Mouse (Mus musculus) embryonic facial prominence, embryonic 13.5 days (tissue): ENCODE data around the gene Usp49. TPM values are rescaled to one million over a fixed set of nuclear protein-coding genes. Genes with fewer than 3 reads are reported as not detected.

Source experiments
- ATAC-seq: fragments of 200-750 bp; cut with Nextera tagmentation; 2 replicates; pipeline ENCODE4 v1.8.0; 2017; ENCODE audit warnings: low read depth; ENCODE audit not compliant: insufficient number of reproducible peaks, insufficient read depth, low FRiP score, low TSS enrichment
- H3K27ac ChIP-seq: fragments of 300-500 bp; sonication (generic); 2 replicates; pipeline ENCODE4 v1.5.1; 2015; ENCODE audit warnings: moderate library complexity, mild to moderate bottlenecking, inconsistent platforms
- H3K27me3 ChIP-seq: fragments of 300-500 bp; sonication (generic); 2 replicates; pipeline ENCODE4 v1.6.1; 2015; ENCODE audit warnings: mild to moderate bottlenecking, inconsistent platforms
- H3K36me3 ChIP-seq: fragments of 300-500 bp; sonication (generic); 2 replicates; pipeline ENCODE4 v1.6.1; 2015; ENCODE audit warnings: mild to moderate bottlenecking, inconsistent platforms
- H3K4me1 ChIP-seq: fragments of 300-500 bp; sonication (generic); 2 replicates; pipeline ENCODE4 v1.6.1; 2015; ENCODE audit warnings: inconsistent platforms
- H3K4me2 ChIP-seq: fragments of 300-500 bp; sonication (generic); 2 replicates; pipeline ENCODE4 v1.6.1; 2015; ENCODE audit warnings: moderate library complexity, mild to moderate bottlenecking, inconsistent platforms
- H3K4me3 ChIP-seq: fragments of 300-500 bp; sonication (generic); 2 replicates; pipeline ENCODE4 v1.5.1; 2015; ENCODE audit warnings: mild to moderate bottlenecking, inconsistent platforms
- H3K9ac ChIP-seq: fragments of 300-500 bp; sonication (generic); 2 replicates; pipeline ENCODE4 v1.6.1; 2015; ENCODE audit warnings: mild to moderate bottlenecking, inconsistent platforms
- H3K9me3 ChIP-seq: fragments of 300-500 bp; sonication (generic); 2 replicates; pipeline ENCODE4 v1.6.1; 2016; ENCODE audit warnings: inconsistent platforms
- WGBS: fragments of 180-500 bp; shearing (Covaris S2); methylation state at CpG from one replicate; pipeline ENCODE4 v1.1.7; 2015; ENCODE audit warnings: mixed read lengths; 5-methylcytosine and 5-hydroxymethylcytosine counted together
- polyA plus RNA-seq: library from polyadenylated mRNA; unstranded; fragments of >200 nt; fragmentation: Nextera tagmentation; extraction: Ambion mirVana; gene quantifications from 2 replicates; pipeline ENCODE4 v1.2.1, GENCODE M21; 2015

Usp49 gene
- polyA plus RNA-seq, 1 experiment from 2014 or later: 6.4 TPM

DNA sequence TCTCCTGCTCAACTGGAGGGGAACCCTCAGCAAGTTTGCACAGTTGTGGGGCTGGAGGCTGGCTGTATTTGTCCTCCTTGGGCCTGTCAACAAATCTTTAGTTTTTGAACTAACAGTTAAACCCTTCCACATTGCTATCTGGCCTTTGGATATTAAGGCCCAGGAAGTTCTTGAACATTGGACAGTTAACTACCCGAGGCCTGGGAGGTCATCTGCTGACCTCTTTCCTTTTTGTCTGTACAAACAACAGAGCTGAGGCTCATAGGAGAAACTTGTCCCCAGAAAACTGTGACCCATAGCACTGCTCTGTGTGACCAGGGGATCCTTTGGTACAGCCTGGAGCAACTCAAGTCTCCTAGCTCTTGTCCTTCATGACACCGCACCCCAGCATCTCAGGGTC is 68.6 kb downstream of the Usp49 start:
- H3K4me2 ChIP-seq: no peak overlapping the region
- peaks cover 19% of the 10 kb centered on the region for H3K27me3 ChIP-seq
- no peak overlapping the region for H3K27ac ChIP-seq
- H3K4me1 ChIP-seq: peaks cover 13% of the 10 kb centered on the region
- no peak for ATAC-seq
- H3K9me3 ChIP-seq: no peaks in the 10 kb centered on the region
- 76% methylated on average over 2 of the region's 2 CpGs for WGBS
- peaks cover 55% of the 10 kb centered on the region for H3K36me3 ChIP-seq
- no peak overlapping the region for H3K9ac ChIP-seq
- H3K4me3 ChIP-seq: no peak overlapping the region

DNA sequence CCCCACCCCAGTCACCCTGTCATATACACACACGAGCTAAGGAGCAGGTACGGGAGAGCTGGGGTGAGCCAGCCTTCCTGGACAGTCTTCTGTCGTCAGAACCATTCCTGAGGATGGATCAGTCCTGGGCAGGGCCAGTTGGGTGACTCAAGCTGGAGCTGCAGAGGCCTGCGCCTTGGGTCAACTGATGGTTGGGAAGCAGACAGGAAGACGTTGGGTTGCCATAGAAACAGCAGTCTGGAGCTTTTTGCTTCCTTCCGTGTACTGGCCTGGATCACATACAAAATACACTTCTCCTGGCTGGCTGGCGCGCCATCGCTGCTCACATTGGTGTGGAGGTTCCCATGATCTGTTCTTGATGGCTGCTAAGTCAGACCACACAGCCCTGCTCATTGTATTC is 71.3 kb downstream of the Usp49 start:
- H3K9me3 ChIP-seq: no peaks in the 10 kb centered on the region
- H3K4me2 ChIP-seq: no peak overlapping the region
- no peak overlapping the region for H3K4me3 ChIP-seq
- 69% methylated on average over 9 of the region's 9 CpGs for WGBS
- H3K9ac ChIP-seq: peak overlapping the region; percentile 3; the same call in 1 of the 2 replicates
- no peak for ATAC-seq
- H3K4me1 ChIP-seq: 0 out of 2 replicates have a peak, but pooled peaks cover 5% of the 10 kb centered on the region
- peaks cover 19% of the 10 kb centered on the region for H3K27me3 ChIP-seq
- no peak overlapping the region for H3K27ac ChIP-seq
- H3K36me3 ChIP-seq: peaks cover 59% of the 10 kb centered on the region

DNA sequence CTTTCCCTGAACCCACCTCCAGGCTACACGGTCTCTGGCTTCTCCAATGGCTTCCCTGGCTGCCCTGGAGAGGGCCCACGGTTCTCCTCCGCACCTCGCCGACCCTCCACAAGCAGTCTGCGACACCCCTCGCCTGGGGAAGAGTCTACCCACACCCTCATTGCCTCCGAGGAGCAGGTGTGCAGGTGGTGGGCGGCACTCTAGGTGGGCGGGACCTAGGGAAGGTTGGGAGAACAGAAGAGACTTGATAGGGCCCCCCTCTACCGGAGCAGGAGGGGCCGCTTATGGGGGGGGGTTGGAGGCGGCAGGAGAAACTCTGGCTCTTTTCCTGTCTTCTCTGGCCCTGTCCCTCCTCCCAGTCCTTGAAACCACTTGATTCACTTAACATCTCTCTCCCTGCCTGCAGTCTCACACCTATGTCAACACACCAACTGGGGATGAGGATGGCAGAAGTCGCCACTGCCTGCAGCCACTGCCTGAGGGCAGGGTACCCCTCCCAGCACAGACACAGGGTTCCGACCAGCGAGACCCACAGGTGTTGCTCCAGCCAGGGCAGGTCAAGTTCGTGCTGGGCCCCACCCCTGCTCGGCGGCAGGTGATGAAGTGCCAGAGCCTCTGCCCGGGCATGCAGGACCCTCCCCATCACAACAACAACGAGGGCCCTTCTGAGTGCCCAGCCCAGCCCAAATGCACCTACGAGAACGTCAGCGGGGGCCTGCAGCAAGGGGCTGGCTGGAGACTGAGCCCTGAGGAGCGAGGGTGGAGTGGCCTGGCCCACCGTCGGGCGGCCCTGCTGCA is 72.3 kb downstream of the Usp49 start:
- Histone ChIP-seq H3K9ac (peak overlapping the region; percentile 44; the same call in 1 of the 2 replicates), H3K27ac (no peak overlapping the region), H3K4me3 (no peak overlapping the region), H3K36me3 (peaks cover 59% of the 10 kb centered on the region), H3K4me2 (no peak overlapping the region; the same call in 1 of the 2 replicates), H3K4me1 (0 out of 2 replicates have a peak, but pooled peaks cover 5% of the 10 kb centered on the region), H3K27me3 (peaks cover 19% of the 10 kb centered on the region), H3K9me3 (no peaks in the 10 kb centered on the region)
- ATAC-seq: no peak; the same call in 1 of the 2 replicates
- WGBS: 38% methylated on average over 28 of the region's 28 CpGs

DNA sequence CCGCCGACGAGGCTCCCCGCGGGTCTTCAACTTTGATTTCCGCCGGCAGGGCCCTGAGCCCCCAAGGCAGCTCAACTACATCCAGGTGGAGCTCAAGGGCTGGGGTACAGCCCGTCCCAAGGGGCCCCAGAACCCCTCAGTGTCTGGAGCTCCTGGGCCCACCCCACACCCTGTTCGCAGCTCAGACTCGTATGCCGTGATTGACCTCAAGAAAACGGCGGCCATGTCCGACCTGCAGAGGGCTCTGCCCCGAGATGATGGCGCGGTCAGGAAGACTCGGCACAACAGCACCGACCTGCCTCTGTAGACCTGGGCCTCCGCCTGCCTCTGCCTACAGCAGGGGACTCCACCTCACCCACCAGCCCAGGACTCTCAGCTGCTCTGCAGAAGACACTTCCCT is 73.1 kb downstream of the Usp49 start:
- Histone ChIP-seq H3K9ac (no peak overlapping the region), H3K4me3 (no peak overlapping the region), H3K27ac (no peak overlapping the region), H3K4me2 (no peak overlapping the region; the same call in 1 of the 2 replicates), H3K27me3 (peaks cover 19% of the 10 kb centered on the region), H3K9me3 (no peaks in the 10 kb centered on the region), H3K36me3 (peaks cover 53% of the 10 kb centered on the region), H3K4me1 (0 out of 2 replicates have a peak, but pooled peaks cover 5% of the 10 kb centered on the region)
- WGBS: 20% methylated on average over 20 of the region's 20 CpGs
- no peak for ATAC-seq

DNA sequence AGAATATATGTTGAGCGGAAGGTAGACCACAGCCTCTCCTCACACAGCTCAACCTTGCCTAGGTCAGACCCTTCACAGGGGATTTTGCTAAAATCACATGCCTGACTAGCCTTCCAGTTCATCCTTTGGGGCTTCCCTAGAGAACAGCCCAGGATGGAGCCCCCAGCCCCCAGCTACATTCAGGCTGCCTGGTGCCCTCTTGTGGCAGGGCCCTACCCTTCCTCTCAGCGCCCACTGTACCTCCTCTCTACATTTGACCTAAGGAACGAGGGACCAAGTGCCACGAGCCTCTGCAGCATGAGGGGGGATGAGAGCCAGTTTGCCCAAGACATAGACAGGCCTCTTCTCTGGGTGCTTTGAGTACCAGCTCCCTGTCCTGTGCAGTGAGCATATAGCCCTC is 74.2 kb downstream of the Usp49 start:
- H3K27ac ChIP-seq: no peak overlapping the region
- H3K4me3 ChIP-seq: no peak overlapping the region
- H3K4me2 ChIP-seq: no peak overlapping the region
- peaks cover 44% of the 10 kb centered on the region for H3K36me3 ChIP-seq
- peaks cover 19% of the 10 kb centered on the region for H3K27me3 ChIP-seq
- H3K9ac ChIP-seq: no peak overlapping the region
- no peak for ATAC-seq
- 0 out of 2 replicates have a peak, but pooled peaks cover 5% of the 10 kb centered on the region for H3K4me1 ChIP-seq
- H3K9me3 ChIP-seq: no peaks in the 10 kb centered on the region
- WGBS: 84% methylated on average over 4 of the region's 4 CpGs

DNA sequence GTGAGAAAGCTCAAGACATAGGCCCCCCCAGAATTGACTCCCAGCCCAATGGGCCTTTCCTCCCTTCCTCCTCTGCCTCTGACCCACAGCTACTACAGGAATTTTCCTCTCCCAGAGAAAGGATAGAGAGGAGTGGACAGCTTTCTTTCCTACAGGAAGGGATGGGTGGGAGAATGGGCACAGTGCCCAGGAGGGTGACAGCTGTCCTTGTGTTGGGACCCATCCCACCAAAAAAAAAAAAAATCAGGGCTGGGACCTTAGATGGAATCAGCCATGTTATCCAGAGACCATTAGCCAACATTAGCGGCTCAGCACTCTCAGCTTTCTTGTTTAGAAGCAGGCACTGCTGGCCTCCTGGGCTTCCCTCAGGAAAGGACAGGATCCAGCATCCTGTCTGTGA is 75.7 kb downstream of the Usp49 start:
- no peak overlapping the region for H3K27ac ChIP-seq
- no peak overlapping the region for H3K4me2 ChIP-seq
- no peak for ATAC-seq
- H3K4me1 ChIP-seq: 0 out of 2 replicates have a peak, but pooled peaks cover 5% of the 10 kb centered on the region
- H3K9me3 ChIP-seq: no peaks in the 10 kb centered on the region
- H3K4me3 ChIP-seq: no peak overlapping the region
- WGBS: 57% methylated on average over 1 of the region's 1 CpGs
- H3K36me3 ChIP-seq: peaks cover 30% of the 10 kb centered on the region
- peaks cover 19% of the 10 kb centered on the region for H3K27me3 ChIP-seq
- H3K9ac ChIP-seq: no peak overlapping the region

DNA sequence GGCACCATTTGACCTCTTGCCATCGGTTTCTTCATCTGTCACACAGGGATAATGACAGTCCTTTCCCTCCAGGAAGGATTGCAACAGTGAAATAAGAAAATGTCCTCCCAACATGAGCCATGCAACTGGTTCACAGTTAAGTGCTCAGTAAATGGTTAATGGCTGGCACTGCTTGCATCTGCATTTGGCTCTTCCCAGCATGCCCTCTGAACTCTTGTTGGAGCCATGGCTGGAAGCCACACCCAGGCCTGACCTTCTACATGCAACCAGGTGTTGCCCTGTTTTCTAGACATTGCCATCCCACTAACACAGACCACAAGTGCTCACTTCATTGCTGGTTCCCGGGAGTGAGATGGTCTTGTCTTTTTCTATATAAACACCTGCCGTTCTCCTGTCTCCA is 77.5 kb downstream of the Usp49 start:
- ATAC-seq: no peak
- no peak overlapping the region for H3K27ac ChIP-seq
- 79% methylated on average over 3 of the region's 3 CpGs for WGBS
- H3K9ac ChIP-seq: no peak overlapping the region
- H3K4me1 ChIP-seq: 0 out of 2 replicates have a peak, but pooled peaks cover under 1% of the 10 kb centered on the region
- H3K27me3 ChIP-seq: peaks cover 5% of the 10 kb centered on the region; the same call in 1 of the 2 replicates
- H3K4me2 ChIP-seq: no peak overlapping the region
- no peak overlapping the region for H3K4me3 ChIP-seq
- H3K9me3 ChIP-seq: no peaks in the 10 kb centered on the region
- peaks cover 13% of the 10 kb centered on the region for H3K36me3 ChIP-seq

DNA sequence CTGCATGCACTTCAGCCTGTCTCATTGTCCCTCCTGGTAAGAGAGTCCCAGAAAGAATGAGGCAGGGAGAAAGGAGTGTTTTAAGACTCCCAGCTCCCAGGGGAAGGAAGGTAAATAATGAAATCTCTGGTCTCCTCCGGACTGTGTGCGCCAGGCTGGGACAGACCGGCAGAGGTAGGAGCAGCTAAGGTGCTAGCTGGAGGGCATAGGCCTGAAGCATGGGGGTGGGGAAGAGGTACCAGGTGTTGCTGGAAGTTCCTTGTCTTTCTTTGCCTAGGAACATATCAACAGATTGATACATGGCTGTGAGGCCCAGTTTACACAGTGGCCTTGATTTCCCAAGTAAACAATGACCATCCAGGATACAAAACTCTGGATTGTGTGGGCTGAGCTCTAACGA is 78.5 kb downstream of the Usp49 start:
- no peaks in the 10 kb centered on the region for H3K4me1 ChIP-seq
- WGBS: 79% methylated on average over 4 of the region's 4 CpGs
- 0 out of 2 replicates have a peak, but pooled peaks cover 4% of the 10 kb centered on the region for H3K36me3 ChIP-seq
- H3K9ac ChIP-seq: no peak overlapping the region
- no peaks in the 10 kb centered on the region for H3K9me3 ChIP-seq
- H3K27ac ChIP-seq: no peak overlapping the region
- no peaks in the 10 kb centered on the region for H3K27me3 ChIP-seq
- no peak overlapping the region for H3K4me2 ChIP-seq
- no peak overlapping the region for H3K4me3 ChIP-seq
- no peak for ATAC-seq

DNA sequence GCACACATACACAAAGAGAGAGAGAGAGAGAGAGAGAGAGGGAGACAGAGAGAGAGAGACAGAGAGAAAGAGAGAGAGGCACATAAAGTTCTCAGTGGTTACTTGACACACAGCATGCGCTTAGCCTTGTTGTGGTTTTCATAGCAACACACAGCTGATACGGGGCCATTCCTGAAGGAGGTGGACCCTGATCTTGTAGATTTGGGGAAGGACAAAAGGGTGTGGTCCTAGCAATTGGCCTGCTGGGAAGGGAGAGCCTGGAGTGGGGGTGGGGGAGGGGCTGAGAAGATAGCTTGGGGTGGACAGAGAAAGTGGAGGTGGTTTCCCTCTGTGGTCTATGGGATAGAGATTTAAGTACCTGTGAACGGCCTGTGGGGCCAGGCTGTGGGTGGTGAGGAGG is 79.5 kb downstream of the Usp49 start:
- H3K36me3 ChIP-seq: no peaks in the 10 kb centered on the region
- no peak for ATAC-seq
- WGBS: 76% methylated on average over 3 of the region's 3 CpGs

DNA sequence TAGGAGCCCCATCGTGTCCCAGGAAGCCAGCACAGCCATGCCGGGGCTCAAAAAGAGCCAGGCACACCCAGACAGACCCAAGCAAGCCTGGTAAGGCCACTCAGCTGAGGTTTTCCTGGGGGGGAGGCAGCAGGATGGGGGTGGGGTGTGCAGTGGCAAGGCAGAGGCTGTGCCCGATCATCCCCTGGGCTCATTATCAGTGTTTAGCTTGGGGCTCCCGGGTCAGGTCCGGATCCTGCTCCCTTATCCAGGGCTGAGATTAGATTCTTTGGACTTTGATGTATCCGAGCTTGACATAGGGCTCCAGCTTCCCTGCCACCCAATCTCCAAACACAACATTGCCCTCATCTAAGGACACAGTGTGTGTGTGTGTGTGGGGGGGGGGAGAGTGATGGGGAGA is 81.4 kb downstream of the Usp49 start:
- H3K27ac ChIP-seq: no peak overlapping the region
- H3K4me3 ChIP-seq: no peak overlapping the region
- H3K27me3 ChIP-seq: no peaks in the 10 kb centered on the region
- no peak for ATAC-seq
- no peak overlapping the region for H3K9ac ChIP-seq
- H3K4me2 ChIP-seq: no peak overlapping the region
- H3K9me3 ChIP-seq: no peaks in the 10 kb centered on the region
- WGBS: 54% methylated on average over 6 of the region's 6 CpGs
- no peaks in the 10 kb centered on the region for H3K4me1 ChIP-seq
- no peaks in the 10 kb centered on the region for H3K36me3 ChIP-seq

More for the DNA sequence above, 79.5 kb downstream of the Usp49 start:
- Histone ChIP-seq H3K27ac (no peak overlapping the region), H3K4me3 (no peak overlapping the region), H3K4me1 (no peaks in the 10 kb centered on the region), H3K27me3 (no peaks in the 10 kb centered on the region), H3K4me2 (no peak overlapping the region), H3K9ac (no peak overlapping the region), H3K9me3 (no peaks in the 10 kb centered on the region)

DNA sequence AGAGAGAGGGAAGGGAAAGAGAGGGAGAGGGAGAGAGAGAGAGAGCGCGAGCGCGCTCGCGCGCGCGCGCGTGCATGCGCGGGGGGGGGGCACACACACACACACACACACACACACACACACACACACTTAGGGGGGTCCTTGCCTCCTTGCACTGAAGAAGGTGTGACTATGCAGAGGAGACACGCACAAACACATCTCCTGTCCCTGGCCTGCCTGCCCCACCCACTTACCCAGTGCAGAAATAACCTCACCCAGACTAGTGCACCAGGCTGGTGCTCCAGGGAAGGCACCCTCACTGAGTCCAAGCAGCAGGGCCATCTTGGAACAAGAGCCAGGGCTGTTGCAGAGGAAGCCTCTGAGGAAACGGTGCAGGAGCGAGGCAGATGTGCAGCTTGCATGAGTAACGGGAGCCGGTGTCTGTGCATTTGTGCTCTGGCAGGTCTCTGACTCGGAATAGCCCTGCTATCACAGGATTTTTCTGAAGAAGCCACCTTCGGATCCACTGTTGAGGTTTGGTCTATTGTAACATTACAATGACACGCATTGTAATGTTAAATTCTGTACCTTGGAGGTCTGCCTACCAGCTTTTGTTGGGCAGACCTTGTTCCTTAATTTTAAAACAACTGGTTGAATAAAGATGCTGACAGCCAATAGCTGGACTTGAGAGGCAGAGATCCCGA is 82.5 kb downstream of the Usp49 start:
- no peaks in the 10 kb centered on the region for H3K9me3 ChIP-seq
- WGBS: 44% methylated on average over 11 of the region's 22 CpGs
- H3K27me3 ChIP-seq: no peaks in the 10 kb centered on the region
- no peak overlapping the region for H3K4me3 ChIP-seq
- no peak for ATAC-seq
- H3K9ac ChIP-seq: no peak overlapping the region
- no peaks in the 10 kb centered on the region for H3K36me3 ChIP-seq
- no peak overlapping the region for H3K27ac ChIP-seq
- H3K4me2 ChIP-seq: peak overlapping the region; percentile 3; the same call in 1 of the 2 replicates
- H3K4me1 ChIP-seq: no peaks in the 10 kb centered on the region
